Mouse (Mus musculus) kidney, postnatal 14 days (tissue): ENCODE measurements around the gene Pten.

Source experiments
- DNase-seq: peaks from one replicate; pipeline ENCODE4 v3.0.0; 2022; ENCODE audit warnings: mixed read lengths

The Pten gene

GRCm38 (mm10) chr19:32756900-32757725 lies at the start of gene Pten:
TSS of gene Pten (plus strand) at chr19:32757497.
- DNase-seq = peak; percentile 97

GRCm38 (mm10) chr19:32708996-32709395 lies 48.3 kb upstream of the Pten start:
- DNase-seq = no peak

DNA sequence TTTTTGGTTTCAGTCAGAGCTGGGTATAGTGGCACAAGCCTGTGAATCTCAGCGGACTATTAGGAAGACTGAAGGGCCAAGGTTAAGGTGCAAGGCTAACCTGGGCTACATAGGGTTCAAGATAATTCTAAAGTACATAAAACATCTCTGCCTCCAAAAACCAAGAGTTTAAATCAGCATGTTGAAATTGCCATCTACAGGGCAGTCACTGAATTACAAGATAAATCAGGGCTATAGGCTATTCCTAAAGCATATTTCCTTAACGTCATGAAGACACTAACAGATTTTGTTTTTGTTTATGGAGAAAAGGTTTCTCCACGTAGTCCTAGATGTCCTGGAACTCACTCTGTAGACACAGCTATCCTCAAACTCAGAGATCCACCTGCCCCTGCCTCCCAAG lies 47.0 kb upstream of the Pten start:
- no peak for DNase-seq

DNA sequence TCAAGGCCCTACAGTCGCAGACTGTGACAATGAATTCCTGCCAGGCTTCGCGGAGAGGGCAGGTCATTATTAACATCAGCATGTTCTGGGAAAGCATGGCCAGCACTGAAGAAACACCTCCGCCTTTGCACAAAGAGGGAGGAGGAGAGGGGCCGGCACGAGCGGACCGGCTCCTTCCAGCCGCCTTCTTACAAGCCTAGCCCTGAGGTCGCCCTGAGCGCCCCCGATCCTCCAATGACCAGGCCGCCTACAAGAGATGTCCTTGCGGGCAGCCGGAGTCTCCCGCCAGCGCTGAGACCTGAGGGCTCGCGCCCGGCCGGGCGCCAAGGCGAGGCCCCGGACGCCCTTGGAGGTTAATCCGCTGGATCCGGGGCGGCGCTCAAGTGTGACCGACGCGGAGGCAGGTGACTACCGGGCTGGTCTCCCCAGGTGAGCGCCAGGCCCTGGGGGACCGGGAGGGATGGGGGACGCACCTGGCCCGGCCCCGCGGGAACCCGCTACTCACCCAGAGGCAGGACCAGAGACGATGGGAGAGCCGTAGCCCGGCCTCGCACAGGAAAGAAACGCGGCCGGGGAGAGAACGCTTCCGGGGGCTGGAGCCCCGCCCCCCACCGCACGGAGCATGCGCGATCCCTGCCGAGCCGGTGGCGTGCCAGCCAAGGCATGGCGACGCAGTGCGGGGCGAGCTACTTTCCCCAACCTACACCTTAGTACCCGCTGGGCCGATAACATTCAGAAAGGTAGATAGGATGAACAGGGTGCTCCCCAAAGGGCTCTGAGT lies 45.3 kb upstream of the Pten start:
- DNase-seq = peak; percentile 94

- peak; percentile 83 for DNase-seq
Observed at GRCm38 (mm10) chr19:32712588-32713042, 44.7 kb upstream of the Pten start.

DNA sequence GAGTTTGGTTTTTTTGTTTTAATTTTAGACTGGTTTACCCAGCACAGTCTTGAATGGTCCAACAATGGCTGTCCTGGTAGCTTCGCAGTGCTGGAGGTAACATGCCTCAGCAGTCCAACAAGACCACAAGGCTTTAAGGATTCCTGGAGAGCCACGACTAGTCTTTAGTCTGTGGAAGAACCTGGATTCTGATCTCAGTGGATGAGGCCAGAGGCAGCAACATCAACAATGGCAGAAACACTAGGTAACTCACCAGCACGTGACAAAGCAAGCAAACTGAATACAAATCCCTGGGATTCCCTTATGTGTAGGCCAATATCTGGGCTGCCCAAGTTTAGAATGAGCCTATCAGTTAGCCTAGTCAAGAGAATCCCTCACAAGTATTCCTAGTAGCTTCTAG lies 43.8 kb upstream of the Pten start:
- no peak for DNase-seq

DNA sequence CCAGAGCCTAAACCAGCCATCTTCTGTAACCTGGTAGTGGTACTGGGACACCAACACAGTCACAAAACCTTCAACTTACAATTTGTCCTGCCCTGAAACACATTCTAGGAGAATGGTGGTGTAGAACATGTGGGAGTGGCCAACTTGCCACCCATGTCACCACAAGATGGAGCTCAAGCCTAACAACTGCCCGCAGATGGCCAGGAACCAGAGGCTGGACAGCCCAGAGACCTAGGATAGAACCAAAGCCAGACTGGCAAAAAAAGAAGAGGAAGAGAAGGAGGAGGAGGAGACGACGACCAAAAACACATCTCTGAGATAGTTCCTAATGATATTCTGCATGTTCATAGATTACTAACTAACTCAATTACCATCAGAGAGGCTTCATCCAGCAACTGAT lies 42.1 kb upstream of the Pten start:
- peak; percentile 87 for DNase-seq

DNA sequence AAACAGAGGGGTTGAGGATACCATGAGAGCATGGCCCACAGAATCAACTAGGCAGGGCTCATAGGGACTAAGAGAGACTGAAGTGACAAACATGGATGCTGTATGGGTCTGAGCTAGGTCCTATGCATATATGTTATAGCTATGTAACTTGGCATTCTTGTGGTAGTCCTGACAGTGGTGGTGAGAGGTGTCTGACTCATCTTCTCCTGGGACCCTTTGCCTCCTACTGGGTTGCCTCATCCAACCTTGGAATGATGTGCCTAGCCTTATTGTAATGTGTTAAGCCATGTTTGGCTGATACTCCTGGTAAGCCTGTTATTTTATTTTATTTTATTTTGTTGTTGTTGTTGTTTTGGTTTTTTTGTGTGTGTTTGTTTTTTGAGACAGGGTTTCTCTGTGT lies 41.6 kb upstream of the Pten start:
- no peak for DNase-seq

DNA sequence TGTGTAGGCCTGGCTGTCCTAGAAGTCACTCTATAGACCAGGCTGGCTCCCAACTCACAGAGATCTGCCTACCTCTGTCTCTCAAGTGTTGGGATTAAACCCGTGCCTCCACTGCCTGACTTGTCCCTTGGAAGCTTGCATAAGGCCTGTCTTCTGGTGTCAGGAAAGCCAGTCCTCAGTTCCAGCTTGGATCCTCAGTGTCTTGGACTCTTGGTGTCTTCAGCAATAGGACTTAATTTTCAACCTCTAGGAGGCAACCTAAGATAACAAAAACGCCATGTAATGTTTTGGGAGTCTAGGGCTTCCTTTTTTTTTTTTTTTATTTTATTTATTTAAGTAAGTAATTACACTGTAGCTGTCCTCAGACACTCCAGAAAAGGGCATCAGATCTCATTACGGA lies 39.7 kb upstream of the Pten start:
- DNase-seq = no peak

- no peak for DNase-seq
Observed at GRCm38 (mm10) chr19:32720319-32720718, 37.0 kb upstream of the Pten start.

DNA sequence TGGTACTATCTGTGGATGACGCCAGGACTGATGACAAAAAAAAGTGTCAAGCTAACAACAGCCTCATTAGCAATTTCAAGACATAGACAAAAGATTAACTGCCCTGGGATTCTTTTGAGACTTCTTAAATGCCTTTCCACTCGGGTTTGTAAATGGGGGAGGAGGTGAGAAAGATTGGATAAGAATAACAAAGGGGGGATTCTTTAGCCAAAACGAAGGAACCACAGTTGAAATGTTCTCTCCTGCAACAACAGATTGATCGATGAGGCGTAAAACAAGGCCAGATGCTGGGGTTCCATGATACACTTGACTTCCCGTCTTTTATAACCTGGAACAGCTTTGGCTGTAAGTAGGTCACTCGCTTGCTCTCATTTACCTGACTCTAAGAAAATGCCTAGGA lies 33.5 kb upstream of the Pten start:
- DNase-seq = no peak

- no peak for DNase-seq
Observed at GRCm38 (mm10) chr19:32726451-32727325, 30.6 kb upstream of the Pten start.

DNA sequence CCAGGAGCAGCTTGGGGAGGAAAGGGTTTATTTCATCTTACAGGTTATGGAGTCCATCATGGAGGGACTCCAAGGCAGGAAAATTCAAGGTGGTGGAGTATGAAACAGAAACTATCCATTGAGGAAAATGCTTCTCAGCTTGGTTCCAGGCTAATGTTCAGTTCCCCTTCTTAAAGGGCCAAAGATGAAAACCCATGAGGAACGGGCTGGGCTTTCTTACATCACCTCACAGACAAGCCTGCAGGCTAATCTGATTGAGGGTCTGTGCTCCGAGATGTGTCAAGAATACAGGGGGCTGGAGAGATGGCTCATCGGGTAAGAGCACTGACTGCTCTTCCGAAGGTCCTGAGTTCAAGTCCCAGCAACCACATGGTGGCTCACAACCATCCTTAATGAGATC lies 27.5 kb upstream of the Pten start:
- DNase-seq = no peak

GRCm38 (mm10) chr19:32732922-32733321 lies 24.4 kb upstream of the Pten start:
- no peak for DNase-seq

- DNase-seq = no peak
Observed at GRCm38 (mm10) chr19:32737844-32738243, 19.5 kb upstream of the Pten start.

- no peak for DNase-seq
Observed at GRCm38 (mm10) chr19:32739686-32740085, 17.6 kb upstream of the Pten start, which contains the start of gene Atad1. TSS of gene Atad1 (minus strand) at chr19:32739786.

DNA sequence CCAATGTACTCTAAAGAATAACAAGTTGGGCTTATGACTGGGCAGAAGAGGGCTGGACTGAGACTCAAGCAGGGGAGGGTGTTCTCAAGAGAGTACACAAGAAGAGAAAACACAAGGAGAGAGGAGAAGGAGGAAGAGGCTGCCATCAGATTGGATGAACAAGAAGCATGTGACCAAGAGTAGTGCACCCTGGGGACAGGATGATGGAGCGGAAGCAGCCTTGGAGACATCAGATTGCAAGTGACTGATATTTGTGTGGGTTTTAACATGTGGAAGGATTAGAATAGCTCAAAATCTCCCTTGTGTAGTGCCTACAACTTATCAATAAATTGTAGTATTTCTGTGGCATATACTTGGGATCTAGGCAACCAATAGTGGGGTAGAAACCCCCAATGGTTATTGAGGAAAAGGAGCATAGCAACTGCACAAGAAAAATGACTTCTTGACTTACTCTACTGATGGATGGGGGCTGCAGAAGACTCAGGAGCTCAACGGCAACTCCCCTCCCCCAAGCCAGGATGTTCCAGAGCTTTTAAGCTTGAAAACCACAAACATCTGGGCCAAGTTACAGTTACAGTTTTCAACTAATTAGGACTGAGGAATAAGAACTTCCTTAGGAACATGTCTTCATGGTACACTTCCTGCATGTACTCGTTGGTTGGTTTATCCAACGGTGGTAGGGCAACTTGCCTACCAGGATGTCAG lies 16.5 kb upstream of the Pten start:
- no peak for DNase-seq

GRCm38 (mm10) chr19:32749425-32749824 lies 7.9 kb upstream of the Pten start:
- DNase-seq = peak; percentile 51

DNA sequence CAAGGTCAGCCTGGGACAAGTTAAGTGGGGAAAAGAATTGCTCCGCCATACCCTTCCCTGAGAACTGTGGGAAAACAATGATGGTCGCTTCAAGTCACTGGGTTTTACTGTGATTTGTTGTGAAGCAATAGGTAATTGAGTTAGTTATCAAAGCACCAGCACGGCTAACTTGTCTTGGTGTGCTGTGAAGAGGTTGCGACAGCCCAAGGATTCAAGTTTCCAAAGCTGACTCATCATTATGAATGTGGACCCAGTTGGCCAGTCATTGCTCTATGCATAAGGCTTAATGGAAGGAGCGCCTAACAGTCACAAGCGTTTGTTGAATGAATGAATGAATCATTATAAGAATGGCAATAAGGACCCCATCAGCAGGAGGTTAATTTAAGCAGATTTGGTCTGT lies 4.9 kb upstream of the Pten start:
- no peak for DNase-seq

- DNase-seq = no peak
Observed at GRCm38 (mm10) chr19:32753386-32753785, 3.9 kb upstream of the Pten start.

GRCm38 (mm10) chr19:32754188-32755000 lies 2.9 kb upstream of the Pten start:
- no peak for DNase-seq
